Mouse (Mus musculus) brain, adult 2 months (tissue): Measurements from ENCODE around the gene Kcp.

Experiments used
- DNase-seq: peaks from one replicate; pipeline ENCODE4 v3.0.0; 2011; ENCODE audit warnings: low read depth, low spot score

Kcp gene

DNA sequence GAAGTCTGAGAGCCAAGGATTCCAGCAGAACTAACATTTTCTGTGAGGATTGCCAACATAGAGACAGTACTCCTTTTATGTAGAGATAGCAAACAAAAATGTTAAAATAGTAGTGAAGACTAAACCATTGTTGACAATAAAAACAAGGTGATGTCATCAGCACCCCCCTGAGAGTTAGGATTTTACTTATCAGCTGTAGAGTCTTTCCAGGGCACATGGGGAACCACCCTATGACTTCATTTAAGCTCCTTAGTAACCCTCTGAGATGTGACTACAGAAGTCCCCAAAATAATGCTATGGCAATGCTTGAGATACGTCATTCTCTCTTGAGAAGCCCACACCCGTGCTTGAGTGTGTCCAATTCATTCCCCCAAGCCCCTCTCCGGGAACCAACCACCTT lies 44.4 kb downstream of the Kcp start:
- no peak for DNase-seq

DNA sequence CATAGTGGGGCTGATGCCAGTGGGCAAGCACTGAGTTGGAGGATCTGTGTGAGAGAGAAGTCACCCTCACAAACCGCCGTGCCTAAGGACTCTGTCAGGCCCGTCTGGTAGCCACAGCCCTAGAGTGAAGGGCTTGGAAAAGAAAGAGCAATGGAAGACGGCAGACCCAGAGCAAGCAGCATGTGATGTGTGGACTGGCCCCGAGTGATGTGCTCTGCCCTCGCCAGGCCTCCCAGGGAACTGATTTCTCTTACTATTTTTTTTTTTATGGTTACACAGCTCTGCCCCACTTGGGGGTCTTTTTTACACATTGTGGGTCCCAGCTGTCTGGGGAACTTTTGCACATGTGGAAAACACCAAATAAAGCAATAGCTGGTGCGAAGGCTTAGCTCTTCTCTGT lies 46.2 kb downstream of the Kcp start:
- DNase-seq = no peak

DNA sequence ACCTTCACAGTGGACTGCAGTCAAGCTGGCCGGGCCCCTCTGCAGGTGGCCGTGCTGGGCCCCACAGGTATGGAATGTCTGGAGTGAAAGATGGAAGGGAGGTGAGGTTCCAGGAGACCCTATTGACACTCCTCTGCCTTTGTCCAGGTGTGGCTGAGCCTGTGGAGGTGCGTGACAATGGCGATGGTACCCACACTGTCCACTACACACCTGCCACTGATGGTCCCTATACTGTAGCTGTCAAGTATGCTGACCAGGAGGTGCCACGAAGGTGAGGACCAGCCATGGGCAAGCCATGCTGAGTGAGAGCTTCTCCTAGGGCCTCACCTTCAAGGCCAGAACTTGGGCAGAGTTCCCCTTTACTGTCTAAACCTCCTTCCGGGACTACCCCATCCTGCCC lies 57.1 kb downstream of the Kcp start:
- no peak for DNase-seq

DNA sequence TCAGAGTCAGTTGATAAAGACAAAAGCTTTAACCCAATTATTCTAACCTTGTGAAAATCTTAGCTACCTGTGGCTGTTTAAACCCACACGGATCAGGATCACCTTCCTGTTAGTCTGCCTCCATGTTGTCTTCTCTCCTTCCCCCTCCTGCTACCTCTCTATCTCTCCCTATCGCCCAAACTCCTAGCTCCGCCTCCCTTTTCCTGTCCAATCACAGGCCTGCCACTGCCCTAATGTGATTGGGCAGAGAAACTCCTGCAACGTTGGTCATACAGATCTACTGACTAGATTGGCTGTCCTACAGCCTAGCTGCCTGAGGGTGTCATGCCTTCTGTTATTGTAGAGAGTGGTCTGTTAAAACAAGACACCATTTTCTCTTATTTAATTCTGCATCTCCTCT lies 57.9 kb downstream of the Kcp start:
- no peak for DNase-seq

DNA sequence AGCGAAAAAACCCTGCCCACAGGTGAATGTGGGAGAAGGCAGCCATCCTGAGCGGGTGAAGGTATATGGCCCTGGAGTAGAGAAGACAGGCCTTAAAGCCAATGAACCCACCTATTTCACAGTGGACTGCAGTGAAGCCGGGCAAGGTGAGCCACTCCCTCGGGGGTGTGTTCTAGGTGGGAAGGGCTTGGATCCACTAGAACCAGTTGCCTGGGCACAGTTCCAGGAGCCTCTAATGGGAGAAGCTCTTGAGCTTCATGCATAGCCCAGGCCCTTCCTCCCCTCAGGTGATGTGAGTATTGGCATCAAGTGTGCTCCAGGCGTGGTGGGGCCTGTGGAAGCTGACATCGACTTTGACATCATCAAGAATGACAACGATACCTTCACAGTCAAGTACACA lies 62.4 kb downstream of the Kcp start:
- no peak for DNase-seq

DNA sequence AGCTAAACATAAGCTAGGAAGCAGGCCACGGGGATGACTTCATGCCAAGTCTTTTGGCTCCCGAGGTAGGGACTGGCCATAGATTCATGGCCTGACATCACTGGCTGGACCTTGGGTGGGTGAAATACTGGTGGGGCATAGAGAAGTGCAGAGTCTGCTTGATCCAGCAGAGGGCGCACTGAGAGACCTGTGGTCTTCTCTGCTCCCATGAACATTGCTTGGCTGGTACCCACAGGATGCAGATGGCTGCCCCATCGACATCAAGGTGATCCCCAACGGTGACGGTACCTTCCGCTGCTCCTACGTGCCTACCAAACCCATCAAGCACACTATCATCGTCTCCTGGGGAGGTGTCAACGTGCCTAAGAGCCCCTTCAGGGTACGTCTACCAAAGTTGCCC lies 63.0 kb downstream of the Kcp start:
- DNase-seq = peak; percentile 38

DNA sequence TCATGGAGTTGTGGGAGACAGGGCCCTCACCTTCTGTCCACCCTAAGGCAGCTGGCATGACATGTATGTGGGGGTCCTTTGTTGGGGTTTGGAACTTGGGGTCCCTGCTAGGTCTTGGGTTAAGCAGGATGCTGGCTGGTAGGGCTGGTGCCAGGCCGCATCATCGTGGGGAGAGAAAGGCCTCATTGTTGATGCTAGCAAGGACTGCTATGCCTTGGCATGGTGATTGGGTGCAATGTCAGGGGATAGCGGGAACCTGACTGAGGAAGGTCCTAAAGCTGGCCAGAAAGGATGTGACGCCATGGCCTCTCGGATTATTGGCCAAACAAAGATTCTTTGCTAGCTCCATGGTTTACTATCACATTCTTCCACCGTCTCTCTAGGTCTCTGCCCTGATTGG lies 68.0 kb downstream of the Kcp start:
- DNase-seq = peak; percentile 63

DNA sequence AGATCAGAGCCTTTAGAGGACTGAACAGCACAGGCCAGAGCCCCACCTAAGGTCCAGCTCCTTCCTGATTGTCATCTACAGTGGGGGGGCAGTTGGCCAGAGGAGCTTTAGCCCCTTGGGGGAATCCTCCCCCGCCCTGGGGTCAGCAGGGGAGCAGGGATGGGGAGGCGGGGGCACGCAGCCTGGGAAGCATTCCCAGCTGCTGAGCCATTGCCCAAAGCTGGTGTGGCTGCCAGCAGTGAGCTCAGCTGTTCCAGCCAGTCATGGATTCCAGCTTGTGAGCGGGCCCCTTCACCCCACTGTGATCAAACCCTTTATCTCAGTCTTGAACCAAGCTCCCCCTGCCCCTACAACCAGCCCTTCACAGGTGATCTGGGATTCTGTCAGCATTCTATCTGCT lies 68.5 kb downstream of the Kcp start:
- peak; percentile 60 for DNase-seq

DNA sequence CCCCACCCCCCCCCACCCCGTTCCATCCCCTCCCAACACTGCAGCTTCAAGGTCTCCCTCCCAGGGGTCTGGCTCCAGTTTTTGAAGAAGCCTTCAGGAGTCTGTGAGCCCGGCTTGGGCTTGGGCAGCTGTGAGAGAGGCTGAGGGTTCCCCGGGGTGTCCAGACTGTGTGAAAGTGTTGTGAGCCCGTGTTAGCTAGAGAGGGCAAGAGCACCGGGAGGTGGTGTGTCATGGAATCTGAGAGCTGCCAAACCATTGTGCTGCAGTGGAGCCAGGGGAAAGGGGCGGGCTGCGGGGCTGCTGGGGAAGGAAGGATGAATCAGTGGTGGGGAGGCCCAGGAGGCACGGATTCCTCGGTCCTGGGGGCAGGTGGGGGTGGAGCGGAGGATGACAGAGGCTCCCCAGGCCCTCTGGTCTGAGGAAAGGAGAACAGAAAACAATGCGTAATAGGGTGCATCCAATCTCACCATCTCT lies 71.3 kb downstream of the Kcp start:
- peak; percentile 65 for DNase-seq

DNA sequence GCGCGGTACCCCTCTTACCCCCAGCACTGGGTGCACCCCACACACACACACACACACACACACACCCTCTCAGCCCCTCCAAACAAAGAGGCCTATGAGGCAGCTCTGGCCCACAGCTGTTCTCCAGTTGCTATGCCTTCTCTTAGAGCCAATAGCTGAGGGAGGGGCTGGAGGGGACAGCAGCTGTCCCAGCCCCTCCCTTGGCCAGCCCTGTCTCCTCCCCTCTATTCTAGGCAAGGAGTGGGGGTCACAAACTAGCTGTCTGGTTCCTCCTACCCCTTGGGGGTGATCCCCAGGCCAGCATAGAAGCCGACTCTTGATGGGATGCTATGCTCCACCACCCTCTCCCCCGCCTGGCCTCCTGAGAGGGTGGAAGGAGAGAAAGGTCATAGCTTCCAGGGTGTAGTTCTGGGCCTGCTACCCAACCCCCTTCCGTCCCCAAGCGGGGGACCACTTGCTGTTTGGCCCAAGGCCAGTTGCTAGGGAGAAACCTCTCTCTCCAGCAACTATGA lies 71.8 kb downstream of the Kcp start:
- peak; percentile 76 for DNase-seq

DNA sequence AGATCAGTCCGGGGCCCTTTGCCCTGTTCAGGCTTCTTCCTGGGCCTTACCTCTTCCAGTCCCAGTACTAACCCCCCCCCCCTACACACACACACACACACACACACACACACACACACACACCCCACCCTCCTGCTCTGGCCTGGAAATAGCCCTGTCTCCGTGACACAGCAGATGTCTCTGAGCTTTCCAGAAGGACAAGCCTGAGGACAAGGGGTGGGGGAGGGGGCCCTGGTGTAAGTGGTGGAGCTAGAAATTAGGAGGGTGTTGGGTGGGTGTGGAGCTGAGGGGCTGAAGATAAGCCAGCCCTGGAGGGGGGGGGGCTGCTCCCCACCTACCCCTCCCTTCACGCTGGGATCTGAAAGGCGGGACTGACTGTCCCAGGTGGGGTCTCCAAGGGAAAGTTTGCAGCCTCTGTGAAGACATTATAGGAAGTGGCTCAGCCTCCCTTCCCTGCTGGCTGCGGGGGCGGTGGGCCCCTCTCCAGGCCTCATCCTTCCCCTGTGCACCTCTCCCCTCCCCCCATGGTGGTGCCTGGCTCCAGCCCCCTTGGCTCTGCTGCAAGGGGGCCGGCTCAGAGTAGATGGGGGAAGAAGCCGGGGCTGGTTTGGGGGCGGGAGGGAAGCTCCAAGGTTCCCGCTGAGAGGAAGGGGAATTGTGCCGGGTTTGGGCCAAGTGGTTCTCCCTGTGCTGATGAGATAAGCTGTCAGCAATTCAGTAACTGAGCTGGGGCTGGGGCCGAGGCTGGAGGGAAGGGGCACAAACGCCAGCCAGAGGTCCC lies 72.7 kb downstream of the Kcp start:
- DNase-seq = peak; percentile 22

DNA sequence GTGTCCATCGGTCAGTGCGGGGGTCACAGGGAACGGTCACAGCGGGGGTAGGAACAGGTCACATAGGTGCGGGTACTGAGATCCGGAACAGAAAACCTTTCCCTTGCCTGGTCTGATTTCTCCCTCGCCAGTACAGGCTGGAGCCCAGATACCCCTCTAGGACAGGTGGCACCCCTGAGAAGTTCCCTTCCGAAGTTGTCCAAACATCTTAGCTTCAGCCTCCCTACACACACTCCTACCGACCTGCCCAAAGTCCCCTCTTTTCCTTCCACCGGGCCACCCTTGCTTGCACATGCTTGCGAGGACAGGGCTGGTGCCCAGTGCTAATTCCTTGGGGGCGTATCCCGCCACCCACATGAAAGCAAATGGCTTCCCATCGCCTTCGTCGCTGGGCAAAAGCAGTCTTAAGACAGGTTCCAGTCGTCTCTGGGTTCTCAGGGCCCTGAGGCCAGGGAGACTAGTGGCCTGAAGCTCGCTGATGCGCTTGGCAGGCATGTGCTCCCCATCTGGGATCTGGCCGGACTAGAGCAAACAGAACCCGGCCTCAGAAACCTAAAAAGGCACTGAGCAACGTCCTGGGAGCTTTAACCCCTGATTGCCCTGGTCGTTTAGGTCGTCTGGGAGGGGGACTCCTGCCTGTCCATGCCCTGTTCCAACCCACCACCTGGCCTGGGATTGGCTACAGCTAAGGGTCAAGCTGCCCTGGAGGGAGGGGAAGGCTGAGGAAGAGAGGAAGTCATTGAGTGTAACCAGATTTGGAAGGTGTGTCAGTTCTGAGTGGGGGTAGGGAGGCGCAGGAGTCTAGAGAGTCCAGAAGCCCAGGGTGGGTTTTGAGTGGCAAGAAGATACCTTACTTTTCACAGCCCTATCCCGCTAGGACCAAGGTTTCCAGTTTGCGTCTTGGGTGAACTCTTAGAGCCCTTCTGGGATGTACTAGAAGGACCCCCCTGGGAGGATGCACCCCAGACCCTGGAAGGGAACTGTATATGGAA lies 73.7 kb downstream of the Kcp start:
- no peak for DNase-seq

DNA sequence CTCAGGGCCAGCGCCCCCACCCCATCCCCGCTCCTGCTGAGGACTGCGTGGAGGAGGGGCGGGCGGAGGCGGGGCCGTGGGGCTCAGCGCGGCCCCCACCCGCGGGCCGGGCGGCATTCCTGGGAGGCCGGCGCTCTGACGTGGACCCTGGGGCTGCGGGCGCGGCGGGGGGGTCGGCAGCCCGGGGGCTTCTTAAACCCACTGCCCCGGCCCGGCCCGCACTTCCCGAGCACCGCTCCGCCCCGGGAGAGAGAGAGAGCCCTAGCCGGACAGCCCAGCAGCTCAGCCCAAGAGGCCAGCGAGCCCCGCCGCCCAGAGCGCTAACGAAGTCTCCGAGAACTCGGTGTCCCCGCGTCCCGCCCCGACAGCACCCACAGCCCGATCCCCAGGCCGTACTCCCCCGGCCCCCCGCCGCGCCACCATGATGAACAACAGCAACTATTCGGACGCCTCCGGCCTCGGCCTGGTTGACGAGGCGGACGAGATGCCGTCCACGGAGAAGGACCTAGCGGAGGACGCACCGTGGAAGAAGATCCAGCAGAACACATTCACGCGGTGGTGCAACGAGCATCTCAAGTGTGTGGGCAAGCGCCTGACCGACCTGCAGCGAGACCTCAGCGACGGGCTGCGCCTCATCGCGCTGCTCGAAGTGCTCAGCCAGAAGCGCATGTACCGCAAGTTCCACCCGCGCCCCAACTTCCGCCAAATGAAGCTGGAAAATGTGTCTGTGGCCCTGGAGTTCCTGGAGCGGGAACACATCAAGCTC lies 74.5 kb downstream of the Kcp start, which contains the start of gene Flnc:
Flnc (plus strand) TSS at position 219 of the 766 bp plus-strand sequence.
- DNase-seq = peak; percentile 17

DNA sequence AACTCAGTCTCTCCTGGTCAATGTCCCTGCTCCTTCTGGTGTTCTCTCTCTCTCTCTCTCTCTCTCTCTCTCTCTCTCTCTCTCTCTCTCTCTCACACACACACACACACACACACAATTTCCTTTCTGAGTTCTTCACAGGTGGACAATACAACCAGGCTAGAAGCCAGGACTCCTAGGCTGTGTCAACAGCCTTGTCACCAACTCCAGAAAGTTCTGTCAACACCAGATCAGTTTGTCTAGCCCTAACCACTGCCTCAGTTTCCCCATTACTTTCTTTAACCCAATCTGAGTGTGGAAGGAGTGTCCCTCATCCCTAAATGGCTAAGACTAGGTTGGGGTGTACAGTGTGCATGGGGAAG lies 75.1 kb downstream of the Kcp start:
- no peak for DNase-seq

DNA sequence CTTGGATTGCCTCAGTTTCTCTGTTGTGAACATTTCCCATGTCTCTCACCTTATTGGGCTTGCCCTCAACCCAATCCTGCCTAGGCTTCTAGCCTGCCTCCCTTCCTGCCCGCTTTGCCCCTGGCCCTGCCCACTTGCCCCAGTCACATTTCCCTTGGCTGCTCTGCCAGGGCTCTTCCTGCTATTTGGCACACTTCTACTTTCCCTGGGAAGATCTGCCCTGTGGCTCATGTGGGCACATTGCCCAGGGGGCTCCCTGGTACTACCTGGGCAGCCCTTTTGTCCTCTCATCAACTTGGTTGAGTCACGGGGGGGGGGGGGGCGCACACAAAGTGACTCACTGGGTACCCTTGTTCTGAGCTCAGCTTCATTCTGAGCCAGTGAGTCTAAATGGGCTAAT lies 75.6 kb downstream of the Kcp start:
- DNase-seq = no peak

DNA sequence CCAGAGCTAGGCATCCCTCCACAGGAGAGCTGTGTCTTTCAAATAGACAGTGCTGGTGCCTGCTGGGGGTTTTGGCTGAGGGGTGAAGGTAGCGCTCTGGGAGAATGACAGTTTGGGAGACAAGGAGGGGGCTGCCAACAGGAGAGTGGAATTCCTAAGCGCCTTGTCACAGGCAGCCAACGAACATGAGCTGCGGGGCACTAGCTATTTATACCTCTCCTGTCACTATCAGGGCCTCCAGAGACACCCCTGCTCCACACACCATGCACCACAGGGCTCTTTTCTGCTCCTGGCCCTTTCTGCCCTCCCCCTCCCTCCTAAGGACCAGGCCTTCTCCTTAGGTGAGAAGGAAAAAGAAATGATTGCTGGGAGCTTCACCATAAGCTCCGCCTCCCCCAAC lies 76.3 kb downstream of the Kcp start:
- DNase-seq = no peak

DNA sequence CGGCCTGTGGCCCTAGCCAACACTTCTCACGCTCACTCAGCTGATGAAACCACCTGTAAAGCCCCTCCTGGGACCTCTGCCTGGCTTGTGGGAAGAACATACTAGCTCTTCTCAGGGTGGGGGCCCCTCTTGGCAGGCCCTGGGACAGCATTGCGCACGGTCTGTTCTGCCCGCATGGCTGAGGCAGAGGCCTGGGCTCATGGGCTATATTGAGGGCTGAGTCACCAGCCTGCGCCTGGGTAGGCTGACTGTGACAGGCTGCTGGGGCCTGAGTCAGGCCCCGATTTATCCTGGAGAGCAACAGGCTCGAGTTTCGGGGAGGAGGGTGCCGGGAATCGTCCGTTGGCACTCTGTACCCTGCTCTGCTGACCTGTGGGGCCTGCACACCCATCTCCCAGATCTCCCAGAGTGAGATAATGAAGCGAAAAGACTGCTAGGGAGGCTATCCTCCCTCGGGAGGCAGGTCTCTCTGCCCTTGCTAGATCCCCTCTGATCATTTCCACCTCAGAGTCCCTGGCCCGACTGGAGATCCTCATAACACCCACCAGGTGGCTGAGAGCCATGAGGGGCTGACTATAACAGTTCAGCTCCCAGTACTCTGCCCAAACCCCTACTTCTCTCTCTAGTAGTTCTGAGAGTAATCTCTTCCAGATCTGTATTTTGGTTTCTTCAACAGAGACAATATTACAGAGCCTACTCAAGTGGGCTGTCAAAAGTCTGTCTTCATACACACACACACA lies 76.9 kb downstream of the Kcp start:
- DNase-seq = no peak

DNA sequence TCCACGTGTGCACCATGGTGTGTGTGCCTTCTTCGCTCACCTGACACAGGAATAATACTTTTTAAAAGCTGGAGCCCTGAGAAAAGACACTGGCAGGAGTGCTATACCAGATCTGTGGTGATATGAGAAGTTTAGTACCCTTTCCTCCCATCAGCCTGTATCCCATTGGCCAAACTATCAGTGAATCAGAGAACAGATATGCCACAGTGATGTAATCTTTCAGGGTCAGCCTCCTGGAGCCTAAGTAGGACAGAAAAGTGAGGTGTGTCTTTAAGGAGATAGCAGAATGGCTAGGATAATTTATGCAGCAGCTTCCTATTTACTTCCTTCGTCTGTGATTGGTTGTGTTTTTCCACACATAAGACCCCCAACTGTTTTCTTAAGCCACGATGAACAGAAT lies 79.6 kb downstream of the Kcp start:
- no peak for DNase-seq

DNA sequence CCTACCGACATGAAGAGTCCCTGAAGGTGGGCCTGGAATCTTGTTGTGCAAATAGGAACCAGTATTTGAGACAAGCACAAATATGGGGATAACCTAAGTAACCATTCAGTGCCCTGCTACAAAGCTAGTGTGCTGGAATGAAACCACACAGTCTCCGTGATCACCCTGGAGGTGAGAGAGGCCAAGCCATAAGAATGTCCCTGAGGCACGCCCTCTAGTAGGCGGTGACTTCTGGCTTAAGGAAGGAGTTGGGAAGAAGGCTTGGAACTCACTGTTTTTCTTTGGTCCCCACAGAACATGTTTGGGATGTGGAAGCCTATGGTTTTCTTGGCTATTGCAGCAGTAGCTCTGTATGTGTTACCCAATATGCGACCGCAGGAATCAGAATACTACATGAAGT lies 81.4 kb downstream of the Kcp start:
- no peak for DNase-seq

DNA sequence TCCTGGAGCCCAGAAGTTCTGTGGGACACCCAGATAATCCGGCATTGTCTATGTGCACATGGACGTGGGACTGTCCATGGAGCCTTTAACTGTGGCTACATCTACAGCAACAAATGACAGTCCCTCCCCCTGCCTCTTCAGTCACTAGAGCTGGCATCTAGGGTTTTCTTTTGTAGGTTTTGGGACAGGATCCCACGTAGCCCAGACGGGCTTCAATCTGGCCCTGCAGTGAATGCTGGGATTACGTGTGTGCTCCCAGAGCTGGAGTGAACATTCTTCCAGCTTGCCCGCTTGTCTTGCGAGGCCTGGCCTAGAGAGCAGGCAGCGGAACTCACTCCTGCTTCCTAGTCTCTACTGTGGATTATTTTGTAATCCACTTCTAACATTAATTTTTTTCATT lies 82.6 kb downstream of the Kcp start:
- DNase-seq = no peak
